Mouse (Mus musculus): Measurements from ENCODE around the gene Nsf.
A peak's percentile ranks its signal among the peaks of the same experiment; 100 is the strongest.

The Nsf gene

DNA sequence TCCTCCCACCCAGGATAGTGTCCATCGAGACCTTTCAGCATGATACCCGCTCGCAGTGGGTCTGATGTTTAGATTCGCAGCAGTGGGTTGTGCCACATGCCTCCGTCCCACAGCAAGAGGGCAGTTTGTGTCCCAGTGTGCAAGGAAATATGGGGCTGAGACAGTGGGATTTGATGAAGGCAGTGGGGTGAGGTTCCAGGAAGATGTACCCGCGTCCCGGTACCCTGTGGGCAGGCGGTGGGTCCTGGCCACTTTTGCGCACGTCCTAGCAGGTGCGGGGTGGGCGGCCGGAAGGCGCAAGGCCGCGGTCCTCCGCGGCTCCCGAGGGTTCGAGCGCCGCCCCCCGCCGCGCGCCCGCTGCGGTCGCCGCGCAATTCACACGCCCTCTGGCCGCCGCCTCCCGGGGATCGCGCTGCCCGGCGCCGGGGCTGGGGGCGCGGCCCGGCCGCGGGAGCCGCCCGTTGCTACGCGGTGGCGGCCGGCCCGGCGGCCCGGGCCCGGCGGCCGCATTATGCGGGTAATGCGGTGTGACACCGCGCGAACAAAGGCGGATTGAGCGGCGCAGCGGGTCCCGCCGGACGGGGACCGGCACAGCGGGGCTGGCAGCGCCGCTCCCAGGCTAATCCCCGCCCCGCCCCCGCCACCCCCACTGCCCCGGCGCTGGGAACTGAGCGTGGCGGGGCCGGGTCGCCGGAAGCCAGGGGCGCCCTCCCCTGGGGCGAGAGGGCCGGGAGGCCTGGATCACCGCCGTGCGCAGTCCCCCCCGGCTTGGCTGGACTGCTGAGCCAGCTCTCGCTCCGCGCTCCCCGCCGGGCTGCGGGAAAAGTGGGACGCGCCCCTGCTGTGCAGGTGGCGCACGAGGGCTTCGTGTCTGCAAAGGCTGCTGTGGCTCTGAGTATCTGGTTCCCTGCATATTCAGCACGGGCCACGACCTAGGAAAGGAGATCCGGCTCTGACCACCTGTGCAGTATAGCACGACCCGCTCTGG lies 144.0 kb downstream of the Nsf start:
- Histone ChIP-seq H3K36me3 (ENCODE audit: insufficient read depth, low read length) (no peaks in the 10 kb centered on the region), H3K4me3 (replicated peaks; ENCODE audit: low read length) (peak overlapping the region; percentile 72), H3K4me1 (replicated peaks; ENCODE audit: low read depth, low read length) (peaks cover 53% of the 10 kb centered on the region), H3K27me3 (ENCODE audit: insufficient read depth, low read length) (peaks cover 96% of the 10 kb centered on the region), H3K9me3 (ENCODE audit: low read length) (peaks cover 37% of the 10 kb centered on the region)
- TF ChIP-seq CTCF (conservative IDR thresholded peaks at IDR 0.05; ENCODE audit: low read length): no peak
- no peak for TF ChIP-seq POU5F1 (IDR thresholded peaks at IDR 0.05; ENCODE audit: borderline replicate concordance, low read length)
- TF ChIP-seq NANOG (IDR thresholded peaks at IDR 0.05; ENCODE audit: borderline replicate concordance, low read length): no peak

DNA sequence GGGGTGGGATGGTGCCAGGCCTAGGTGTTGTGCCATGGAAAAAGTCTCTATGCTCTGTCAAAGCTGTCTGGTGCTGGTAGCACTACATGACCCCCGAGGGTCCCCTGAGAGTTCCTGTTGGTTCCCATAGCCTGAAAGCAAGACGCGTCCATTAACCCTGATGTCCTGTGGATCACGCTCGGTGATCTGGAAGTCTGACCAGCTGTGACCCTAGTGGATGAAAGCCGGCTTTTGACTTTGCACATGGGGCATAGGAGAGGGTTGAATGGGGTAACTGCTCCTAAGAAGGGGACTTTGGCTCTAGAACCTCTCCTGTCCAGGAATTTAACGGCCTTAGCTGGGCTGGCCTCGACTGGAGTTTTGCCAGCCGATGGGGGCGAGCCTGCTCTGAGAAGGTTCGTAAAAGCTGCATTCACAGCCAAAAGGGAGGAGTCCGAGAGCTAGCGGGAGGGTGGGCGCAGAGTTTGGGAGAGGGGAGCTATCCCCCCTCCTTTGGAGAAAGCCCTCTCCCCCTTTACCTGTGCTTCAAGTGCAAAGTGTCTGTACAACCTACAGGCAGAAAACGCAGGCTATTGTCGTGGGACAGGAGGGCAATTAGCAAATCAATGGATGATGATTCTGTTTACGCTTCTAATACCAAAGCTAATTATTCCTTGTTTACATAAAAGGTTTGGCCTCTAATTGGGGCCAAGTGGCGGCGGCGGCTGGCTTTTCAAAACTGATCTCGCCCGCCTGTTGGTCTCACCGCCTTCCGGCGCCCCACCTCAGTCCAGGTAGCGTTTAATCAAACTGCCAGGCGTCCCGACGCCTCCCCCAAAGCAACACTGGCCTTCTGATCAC lies 144.9 kb downstream of the Nsf start:
- Histone ChIP-seq H3K9me3 (ENCODE audit: low read length) (peaks cover 46% of the 10 kb centered on the region), H3K4me1 (replicated peaks; ENCODE audit: low read depth, low read length) (peaks cover 52% of the 10 kb centered on the region), H3K27me3 (ENCODE audit: insufficient read depth, low read length) (peaks cover 96% of the 10 kb centered on the region), H3K4me3 (replicated peaks; ENCODE audit: low read length) (peak overlapping the region; percentile 72), H3K36me3 (ENCODE audit: insufficient read depth, low read length) (no peaks in the 10 kb centered on the region)
- TF ChIP-seq CTCF (conservative IDR thresholded peaks at IDR 0.05; ENCODE audit: low read length): no peak
- no peak for TF ChIP-seq POU5F1 (IDR thresholded peaks at IDR 0.05; ENCODE audit: borderline replicate concordance, low read length)
- TF ChIP-seq NANOG (IDR thresholded peaks at IDR 0.05; ENCODE audit: borderline replicate concordance, low read length): peak; percentile 44; the same call in 1 of the 2 replicates

DNA sequence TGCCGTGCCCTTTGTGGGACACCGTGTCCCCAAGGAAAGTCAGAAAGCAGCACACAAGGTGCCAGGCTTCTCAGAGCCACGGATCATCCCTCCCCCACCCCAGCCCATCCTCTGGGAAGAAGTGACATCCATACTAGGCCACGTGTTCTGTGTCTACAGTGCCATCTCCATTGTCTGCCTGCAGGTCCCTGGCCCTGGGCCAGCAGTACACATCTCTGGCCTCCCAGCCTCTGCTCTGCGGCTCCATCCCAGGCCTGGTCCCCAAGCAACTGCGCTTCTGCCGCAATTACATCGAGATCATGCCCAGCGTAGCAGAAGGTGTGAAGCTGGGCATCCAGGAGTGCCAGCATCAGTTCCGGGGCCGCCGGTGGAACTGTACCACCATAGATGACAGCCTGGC lies 145.9 kb downstream of the Nsf start:
- peaks cover 94% of the 10 kb centered on the region for H3K27me3 ChIP-seq (ENCODE audit: insufficient read depth, low read length)
- peaks cover 51% of the 10 kb centered on the region for H3K9me3 ChIP-seq (ENCODE audit: low read length)
- peaks cover 44% of the 10 kb centered on the region for H3K4me1 ChIP-seq (replicated peaks; ENCODE audit: low read depth, low read length)
- H3K4me3 ChIP-seq (replicated peaks; ENCODE audit: low read length): no peak overlapping the region
- TF ChIP-seq NANOG (IDR thresholded peaks at IDR 0.05; ENCODE audit: borderline replicate concordance, low read length): no peak
- no peak for TF ChIP-seq POU5F1 (IDR thresholded peaks at IDR 0.05; ENCODE audit: borderline replicate concordance, low read length)
- TF ChIP-seq CTCF (conservative IDR thresholded peaks at IDR 0.05; ENCODE audit: low read length): no peak
- H3K36me3 ChIP-seq (ENCODE audit: insufficient read depth, low read length): no peaks in the 10 kb centered on the region

DNA sequence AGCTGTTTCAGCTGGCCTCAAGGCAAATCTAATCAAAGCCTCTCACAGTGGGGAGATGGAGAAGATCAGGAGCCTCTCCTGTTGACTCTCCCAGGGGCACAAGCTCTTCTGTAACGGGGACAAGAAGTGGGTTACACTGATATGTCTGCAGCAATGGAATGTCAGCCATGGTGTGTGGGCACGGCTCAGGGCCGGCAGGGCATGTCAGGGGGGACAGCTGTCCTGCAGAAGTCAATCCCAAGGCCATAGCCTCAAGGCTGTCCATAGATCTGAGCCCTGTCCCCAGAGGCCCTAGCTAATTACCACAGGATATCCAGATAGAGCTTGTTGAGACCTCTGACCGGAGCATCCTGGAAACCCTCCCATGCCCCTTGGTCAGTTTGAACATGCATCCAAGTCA lies 149.1 kb downstream of the Nsf start:
- Histone ChIP-seq H3K4me3 (replicated peaks; ENCODE audit: low read length) (no peak overlapping the region), H3K27me3 (ENCODE audit: insufficient read depth, low read length) (peaks cover 95% of the 10 kb centered on the region), H3K4me1 (replicated peaks; ENCODE audit: low read depth, low read length) (peaks cover 17% of the 10 kb centered on the region), H3K9me3 (ENCODE audit: low read length) (peaks cover 65% of the 10 kb centered on the region), H3K36me3 (ENCODE audit: insufficient read depth, low read length) (no peaks in the 10 kb centered on the region)
- no peak for TF ChIP-seq POU5F1 (IDR thresholded peaks at IDR 0.05; ENCODE audit: borderline replicate concordance, low read length)
- no peak for TF ChIP-seq CTCF (conservative IDR thresholded peaks at IDR 0.05; ENCODE audit: low read length)

DNA sequence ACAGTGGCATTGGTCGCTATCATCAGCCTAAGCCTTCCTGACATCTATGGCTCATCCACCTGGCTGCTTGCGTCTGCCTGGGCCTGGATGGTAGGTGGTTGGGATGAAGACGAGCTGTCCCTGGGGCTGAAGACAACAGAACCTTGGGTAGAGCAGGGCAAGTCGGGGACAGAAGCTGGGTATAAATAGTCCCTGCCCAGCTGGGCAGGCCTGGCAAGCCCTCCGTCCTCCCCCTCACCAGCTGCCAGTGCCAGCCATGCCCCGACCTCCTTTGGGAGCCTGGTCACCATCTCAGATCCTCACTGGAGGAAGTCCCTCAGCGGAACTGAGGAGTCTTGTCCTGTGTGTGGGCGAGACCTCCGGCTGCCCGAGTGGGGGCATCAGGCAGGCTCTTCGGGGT lies 149.7 kb downstream of the Nsf start:
- Histone ChIP-seq H3K9me3 (ENCODE audit: low read length) (peaks cover 65% of the 10 kb centered on the region), H3K4me3 (replicated peaks; ENCODE audit: low read length) (no peak overlapping the region), H3K36me3 (ENCODE audit: insufficient read depth, low read length) (no peaks in the 10 kb centered on the region), H3K27me3 (ENCODE audit: insufficient read depth, low read length) (peaks cover 96% of the 10 kb centered on the region), H3K4me1 (replicated peaks; ENCODE audit: low read depth, low read length) (peaks cover 11% of the 10 kb centered on the region)
- no peak for TF ChIP-seq NANOG (IDR thresholded peaks at IDR 0.05; ENCODE audit: borderline replicate concordance, low read length)
- no peak for TF ChIP-seq POU5F1 (IDR thresholded peaks at IDR 0.05; ENCODE audit: borderline replicate concordance, low read length)
- TF ChIP-seq CTCF (conservative IDR thresholded peaks at IDR 0.05; ENCODE audit: low read length): no peak

DNA sequence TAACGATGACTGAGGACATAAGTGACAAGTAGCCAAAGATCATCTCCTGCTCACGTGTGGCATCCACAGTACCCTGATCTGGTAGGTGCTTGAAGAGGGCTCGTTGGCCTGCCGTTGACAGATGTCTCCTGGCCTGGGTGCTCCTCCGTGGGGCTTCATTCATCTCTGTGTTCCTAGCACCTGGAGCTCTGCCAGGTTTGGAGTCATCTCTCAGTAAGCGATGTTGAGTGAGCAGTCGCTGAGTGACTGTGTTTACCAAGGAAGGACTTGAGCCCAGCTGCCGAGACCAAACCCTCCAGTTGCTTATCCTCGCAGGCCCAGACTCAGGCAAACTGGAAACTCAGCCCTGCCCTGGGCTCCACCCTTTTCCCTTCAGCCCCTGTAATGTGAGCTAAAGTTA lies 152.7 kb downstream of the Nsf start:
- H3K27me3 ChIP-seq (ENCODE audit: insufficient read depth, low read length): peaks cover 96% of the 10 kb centered on the region
- no peak overlapping the region for H3K4me3 ChIP-seq (replicated peaks; ENCODE audit: low read length)
- no peaks in the 10 kb centered on the region for H3K36me3 ChIP-seq (ENCODE audit: insufficient read depth, low read length)
- no peak for TF ChIP-seq CTCF (conservative IDR thresholded peaks at IDR 0.05; ENCODE audit: low read length)
- TF ChIP-seq NANOG (IDR thresholded peaks at IDR 0.05; ENCODE audit: borderline replicate concordance, low read length): no peak
- no peak for TF ChIP-seq POU5F1 (IDR thresholded peaks at IDR 0.05; ENCODE audit: borderline replicate concordance, low read length)
- peaks cover 43% of the 10 kb centered on the region for H3K9me3 ChIP-seq (ENCODE audit: low read length)
- no peaks in the 10 kb centered on the region for H3K4me1 ChIP-seq (replicated peaks; ENCODE audit: low read depth, low read length)

DNA sequence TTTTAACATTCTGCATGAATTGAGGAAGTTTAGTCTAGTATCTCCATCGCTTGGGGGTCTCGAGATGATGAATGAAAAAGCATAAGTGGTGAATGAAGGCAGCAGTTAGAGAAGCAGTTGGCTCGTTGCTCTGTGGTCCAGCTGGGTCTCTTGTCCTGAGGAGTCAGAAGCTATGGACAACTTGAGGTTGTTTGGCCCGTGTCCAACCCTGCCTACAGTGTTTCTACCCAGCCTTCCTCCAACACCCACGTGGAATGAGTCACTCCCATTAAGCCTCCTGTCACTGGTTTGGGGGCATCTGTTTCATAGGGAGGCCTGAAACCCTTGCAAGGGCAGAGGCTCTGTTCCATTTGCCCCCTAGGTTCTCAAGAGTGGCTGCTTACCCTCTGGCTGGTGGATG lies 163.9 kb downstream of the Nsf start:
- Histone ChIP-seq H3K36me3 (ENCODE audit: insufficient read depth, low read length) (no peaks in the 10 kb centered on the region), H3K4me3 (replicated peaks; ENCODE audit: low read length) (no peak overlapping the region), H3K27me3 (ENCODE audit: insufficient read depth, low read length) (peaks cover 91% of the 10 kb centered on the region), H3K9me3 (ENCODE audit: low read length) (no peaks in the 10 kb centered on the region), H3K4me1 (replicated peaks; ENCODE audit: low read depth, low read length) (peaks cover 7% of the 10 kb centered on the region)
- TF ChIP-seq POU5F1 (IDR thresholded peaks at IDR 0.05; ENCODE audit: borderline replicate concordance, low read length) (no peak), CTCF (conservative IDR thresholded peaks at IDR 0.05; ENCODE audit: low read length) (no peak)

DNA sequence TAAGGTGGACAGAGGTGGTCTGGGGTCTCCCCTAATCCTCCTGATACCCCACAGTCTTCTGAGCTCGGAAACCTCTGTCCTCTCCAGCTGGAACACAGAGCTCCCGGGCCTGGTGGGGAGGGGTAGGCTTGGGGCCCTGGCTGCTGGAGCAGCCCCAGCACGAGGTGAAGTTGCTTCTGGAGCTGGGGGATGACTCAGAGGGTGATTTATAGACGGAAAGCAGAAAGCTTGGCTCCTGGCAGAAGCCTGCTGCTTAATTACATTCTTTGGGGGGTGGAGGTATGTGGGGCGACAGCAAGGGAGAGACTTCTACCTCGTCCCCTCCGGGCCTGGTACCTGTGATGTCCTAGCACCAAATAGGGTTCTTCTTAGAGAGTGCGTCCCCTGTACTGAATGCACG lies 173.7 kb downstream of the Nsf start:
- Histone ChIP-seq H3K9me3 (ENCODE audit: low read length) (0 out of 2 replicates have a peak, but pooled peaks cover 8% of the 10 kb centered on the region), H3K27me3 (ENCODE audit: insufficient read depth, low read length) (peaks cover 96% of the 10 kb centered on the region), H3K36me3 (ENCODE audit: insufficient read depth, low read length) (no peaks in the 10 kb centered on the region), H3K4me1 (replicated peaks; ENCODE audit: low read depth, low read length) (peaks cover 12% of the 10 kb centered on the region), H3K4me3 (replicated peaks; ENCODE audit: low read length) (no peak overlapping the region)
- TF ChIP-seq POU5F1 (IDR thresholded peaks at IDR 0.05; ENCODE audit: borderline replicate concordance, low read length) (no peak), CTCF (conservative IDR thresholded peaks at IDR 0.05; ENCODE audit: low read length) (no peak), NANOG (IDR thresholded peaks at IDR 0.05; ENCODE audit: borderline replicate concordance, low read length) (no peak)

All from E14TG2a.4 (cell line).